Mouse (Mus musculus) intestine, embryonic 15.5 days (tissue): ENCODE measurements around the gene Vps51. TPM values are rescaled to one million over a fixed set of nuclear protein-coding genes. Genes with fewer than 3 reads are reported as not detected.
A peak's percentile ranks its signal among the peaks of the same experiment; 100 is the strongest.

Source experiments
- ATAC-seq: fragments of 200-750 bp; cut with Nextera tagmentation; 2 replicates; pipeline ENCODE4 v1.8.0; 2017; ENCODE audit warnings: moderate TSS enrichment, moderate library complexity
- H3K27ac ChIP-seq: fragments of 300-500 bp; sonication (generic); 2 replicates; pipeline ENCODE4 v1.5.1; 2015; ENCODE audit warnings: mild to moderate bottlenecking, inconsistent platforms
- H3K27me3 ChIP-seq: fragments of 300-500 bp; sonication (generic); replicated peaks from 2 replicates; pipeline ENCODE4 v1.6.1; 2015; ENCODE audit warnings: inconsistent platforms
- H3K36me3 ChIP-seq: fragments of 300-500 bp; sonication (generic); 2 replicates; pipeline ENCODE4 v1.6.1; 2015; ENCODE audit warnings: inconsistent platforms
- H3K4me1 ChIP-seq: fragments of 300-500 bp; sonication (generic); replicated peaks from 2 replicates; pipeline ENCODE4 v1.6.1; 2015; ENCODE audit warnings: inconsistent platforms
- H3K4me2 ChIP-seq: fragments of 300-500 bp; sonication (generic); replicated peaks from 2 replicates; pipeline ENCODE4 v1.6.1; 2015; ENCODE audit warnings: mild to moderate bottlenecking, inconsistent platforms
- H3K4me3 ChIP-seq: fragments of 300-500 bp; sonication (generic); replicated peaks from 2 replicates; pipeline ENCODE4 v1.5.1; 2015; ENCODE audit warnings: inconsistent platforms
- H3K9ac ChIP-seq: fragments of 300-500 bp; sonication (generic); 2 replicates; pipeline ENCODE4 v1.6.1; 2015; ENCODE audit warnings: inconsistent platforms
- H3K9me3 ChIP-seq: fragments of 300-500 bp; sonication (generic); 2 replicates; pipeline ENCODE4 v1.6.1; 2016; ENCODE audit warnings: inconsistent platforms
- WGBS: fragments of 180-500 bp; shearing (Covaris S2); methylation state at CpG from one replicate; pipeline ENCODE4 v1.1.7; 2015; 5-methylcytosine and 5-hydroxymethylcytosine counted together
- polyA plus RNA-seq: library from polyadenylated mRNA; unstranded; fragments of >200 nt; fragmentation: Nextera tagmentation; extraction: Ambion mirVana; gene quantifications from 2 replicates; pipeline ENCODE4 v1.2.1, GENCODE M21; 2015

Gene Vps51
- polyA plus RNA-seq, 1 experiment from 2014 or later: 61.2 TPM

DNA sequence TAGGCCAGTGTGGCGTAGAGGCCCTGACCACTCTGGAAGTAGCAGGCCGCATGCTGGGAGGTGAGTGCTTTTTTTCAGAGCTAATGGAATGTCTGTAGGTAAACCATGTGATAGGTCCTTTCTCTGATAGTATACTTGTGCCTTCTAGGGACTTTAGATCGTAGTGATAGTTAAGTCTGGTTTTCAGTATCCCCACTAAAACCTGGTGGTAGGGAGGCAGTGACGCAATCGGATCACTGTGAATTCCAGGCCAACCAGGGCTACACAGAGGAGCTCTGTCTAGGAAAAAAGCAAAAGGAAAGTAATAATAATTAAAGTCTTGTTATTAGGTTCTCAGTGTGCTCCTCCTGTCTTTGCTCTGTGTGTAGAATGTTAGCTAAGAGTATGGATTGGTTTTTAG is 18.5 kb downstream of the Vps51 start:
- Histone ChIP-seq H3K4me3 (peak overlapping the region; percentile 67), H3K36me3 (peaks cover 20% of the 10 kb centered on the region; the same call in 1 of the 2 replicates), H3K9ac (peak overlapping the region; percentile 77), H3K4me2 (peak overlapping the region; percentile 70), H3K27ac (peak overlapping the region; percentile 56), H3K9me3 (no peaks in the 10 kb centered on the region), H3K27me3 (no peaks in the 10 kb centered on the region), H3K4me1 (peaks cover 20% of the 10 kb centered on the region)
- no peak for ATAC-seq
- 32% methylated on average over 5 of the region's 5 CpGs for WGBS

DNA sequence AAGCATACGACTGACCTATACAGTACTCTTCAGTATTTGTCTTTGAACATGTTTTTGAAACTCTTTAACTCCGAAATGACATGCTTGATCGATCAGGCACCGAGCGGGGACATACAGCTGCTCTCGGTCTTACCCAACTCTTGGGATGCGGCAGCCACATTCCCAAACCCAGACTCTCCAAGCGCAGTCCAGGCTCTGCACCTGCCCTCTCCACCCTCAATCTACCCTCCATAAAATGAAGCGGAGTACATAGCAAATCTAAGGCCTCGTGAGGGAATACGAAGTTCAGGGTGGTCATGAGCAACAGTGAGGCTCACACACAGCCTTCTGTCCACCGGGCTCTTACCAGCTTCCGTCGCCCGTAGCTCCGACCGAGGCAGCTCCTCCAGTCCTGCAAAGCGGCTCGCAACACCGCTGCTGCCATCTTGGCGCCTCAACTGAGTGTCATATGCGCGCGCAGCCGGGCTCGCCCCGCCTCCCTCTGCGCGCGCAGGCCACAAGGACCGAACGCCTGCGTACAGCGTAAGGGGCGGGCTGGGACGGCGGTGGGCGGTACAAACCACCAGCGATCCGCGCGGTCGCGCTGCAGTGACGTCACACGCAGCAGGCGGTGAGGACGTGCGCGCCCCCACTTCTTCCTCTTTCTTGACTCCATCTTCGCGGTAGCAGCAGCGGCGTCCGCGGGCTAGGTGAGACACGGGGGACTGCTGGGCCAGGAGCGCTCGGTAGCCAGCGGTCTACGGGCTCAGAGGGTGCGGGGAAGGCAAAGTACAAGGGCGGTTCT is 19.5 kb downstream of the Vps51 start, which contains the start of the genes Mrpl49 and Fau:
Gene Mrpl49, minus strand, starts transcription at position 473 of the 784 bp plus-strand sequence.
Gene Fau, plus strand, starts transcription at position 532 of the 784 bp plus-strand sequence.
- peaks cover 19% of the 10 kb centered on the region for H3K4me1 ChIP-seq
- H3K4me3 ChIP-seq: peak within 1 kb of the TSS; percentile 67
- no peaks in the 10 kb centered on the region for H3K27me3 ChIP-seq
- WGBS: under 1% methylated on average over 63 of the region's 63 CpGs
- H3K4me2 ChIP-seq: peak within 1 kb of the TSS; percentile 70
- no peaks in the 10 kb centered on the region for H3K9me3 ChIP-seq
- H3K27ac ChIP-seq: peak within 1 kb of the TSS; percentile 56
- peaks cover 30% of the 10 kb centered on the region for H3K36me3 ChIP-seq
- peak; percentile 88 for ATAC-seq
- H3K9ac ChIP-seq: peak within 1 kb of the TSS; percentile 77

DNA sequence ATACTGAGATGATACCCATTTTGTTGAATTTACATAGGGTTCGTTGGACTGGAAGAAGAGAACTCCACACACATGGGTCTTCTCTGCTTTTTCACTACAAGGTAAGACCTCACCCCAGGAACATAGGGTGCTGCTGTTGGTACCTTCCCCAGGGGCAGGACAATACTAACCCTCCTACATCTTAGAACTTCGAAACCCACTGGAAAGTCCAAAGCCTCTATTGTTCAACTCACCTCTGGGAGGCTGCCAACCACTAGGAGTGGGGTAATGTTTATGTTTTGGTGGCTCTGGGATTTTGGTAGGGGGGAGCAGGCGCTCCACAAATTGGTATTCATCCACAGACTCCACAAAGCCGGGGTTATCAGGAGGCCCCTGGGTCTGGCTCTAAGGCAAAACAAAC is 20.3 kb downstream of the Vps51 start:
- no peaks in the 10 kb centered on the region for H3K27me3 ChIP-seq
- peaks cover 36% of the 10 kb centered on the region for H3K36me3 ChIP-seq
- no peaks in the 10 kb centered on the region for H3K9me3 ChIP-seq
- peak overlapping the region; percentile 70 for H3K4me2 ChIP-seq
- 45% methylated on average over 4 of the region's 4 CpGs for WGBS
- no peak for ATAC-seq
- H3K9ac ChIP-seq: peak overlapping the region; percentile 77
- H3K27ac ChIP-seq: no peak overlapping the region
- H3K4me3 ChIP-seq: peak overlapping the region; percentile 67
- H3K4me1 ChIP-seq: peaks cover 11% of the 10 kb centered on the region; the same call in 1 of the 2 replicates

DNA sequence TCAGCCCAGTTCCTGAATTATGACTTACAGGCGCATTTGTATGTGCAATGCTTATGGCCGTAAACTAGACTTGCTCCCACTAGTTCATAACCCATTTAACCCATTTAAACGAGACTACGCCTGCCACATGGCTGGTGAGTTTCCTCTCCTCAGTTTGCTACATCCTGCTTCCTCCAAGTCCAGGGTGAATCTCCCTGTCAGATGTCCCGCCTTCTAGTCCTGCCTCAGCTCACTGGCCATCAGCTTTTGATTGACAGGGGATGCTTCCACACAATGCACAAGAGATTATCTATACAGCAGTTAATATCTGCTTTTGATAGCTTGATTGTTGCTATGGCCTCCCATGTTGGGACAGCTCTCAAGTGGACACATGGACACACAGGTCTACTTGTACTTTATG is 22.7 kb downstream of the Vps51 start:
- Histone ChIP-seq H3K4me1 (peaks cover 11% of the 10 kb centered on the region; the same call in 1 of the 2 replicates), H3K9ac (no peak overlapping the region), H3K27me3 (no peaks in the 10 kb centered on the region), H3K36me3 (peaks cover 60% of the 10 kb centered on the region), H3K9me3 (no peaks in the 10 kb centered on the region), H3K27ac (no peak overlapping the region), H3K4me2 (no peak overlapping the region), H3K4me3 (no peak overlapping the region)
- ATAC-seq: no peak
- 73% methylated on average over 5 of the region's 5 CpGs for WGBS

DNA sequence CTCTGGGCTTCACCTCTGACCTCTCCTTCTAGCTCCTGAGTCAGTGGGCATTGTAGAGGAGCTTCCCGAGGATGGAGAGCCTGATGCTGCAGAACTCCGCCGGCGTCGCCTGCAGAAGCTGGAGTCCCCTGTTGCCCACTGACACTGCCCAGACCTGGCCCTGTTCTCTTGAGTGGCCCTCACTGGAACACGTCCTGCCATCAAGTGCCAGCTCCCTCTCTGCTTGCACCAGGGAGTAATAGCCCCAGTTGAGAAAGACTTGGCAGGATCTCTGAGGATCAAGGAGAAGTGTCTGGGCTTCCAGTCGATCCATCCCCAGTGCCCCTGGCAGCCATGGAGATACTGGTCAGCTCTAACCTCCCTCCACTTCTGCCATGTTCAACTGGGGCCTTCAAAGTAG is 24.5 kb downstream of the Vps51 start:
- Histone ChIP-seq H3K27ac (no peak overlapping the region), H3K4me1 (peaks cover 23% of the 10 kb centered on the region), H3K36me3 (peaks cover 68% of the 10 kb centered on the region), H3K9ac (no peak overlapping the region), H3K27me3 (no peaks in the 10 kb centered on the region), H3K4me2 (no peak overlapping the region), H3K4me3 (no peak overlapping the region), H3K9me3 (no peaks in the 10 kb centered on the region)
- ATAC-seq: no peak
- WGBS: 88% methylated on average over 7 of the region's 7 CpGs

DNA sequence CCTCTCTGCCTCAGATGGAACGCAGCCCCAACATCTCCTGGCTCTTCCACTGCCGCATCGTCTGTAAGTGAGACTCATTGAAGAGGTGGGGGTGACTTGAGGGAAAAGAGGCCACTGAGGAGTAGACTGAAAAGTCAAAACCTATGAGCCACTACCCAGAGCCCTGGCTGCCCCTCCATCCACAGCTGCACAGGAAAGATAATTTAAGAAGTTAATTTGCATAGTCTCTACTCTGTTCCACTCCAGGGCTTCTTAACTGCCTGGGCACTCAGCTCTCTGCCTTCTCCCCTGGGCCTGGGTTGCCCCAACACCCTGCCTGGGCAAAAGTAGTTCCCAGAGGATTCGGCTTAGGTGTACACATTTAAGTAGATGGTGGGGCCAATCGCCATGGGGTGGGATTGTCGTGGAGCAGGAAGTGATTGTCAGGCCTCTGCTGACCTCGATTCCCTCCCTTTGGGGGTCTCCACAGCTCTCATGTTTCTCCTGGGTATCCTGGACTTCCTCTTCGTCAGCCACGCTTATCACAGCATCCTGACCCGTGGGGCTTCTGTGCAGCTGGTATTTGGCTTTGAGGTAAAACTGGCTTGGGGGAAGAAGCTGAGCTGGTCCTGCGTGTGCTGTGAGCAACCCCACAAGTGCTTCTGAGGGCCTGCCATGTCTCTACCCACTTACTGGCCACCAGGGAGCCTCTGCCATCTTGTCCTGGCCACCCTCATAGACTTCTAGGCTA is 28.2 kb downstream of the Vps51 start:
- no peak for ATAC-seq
- Histone ChIP-seq H3K4me2 (peak overlapping the region; percentile 89; the same call in 1 of the 2 replicates), H3K36me3 (peaks cover 54% of the 10 kb centered on the region), H3K27ac (no peak overlapping the region), H3K27me3 (no peaks in the 10 kb centered on the region), H3K4me1 (peaks cover 20% of the 10 kb centered on the region), H3K4me3 (no peak overlapping the region), H3K9ac (no peak overlapping the region), H3K9me3 (no peaks in the 10 kb centered on the region)
- 90% methylated on average over 11 of the region's 11 CpGs for WGBS

DNA sequence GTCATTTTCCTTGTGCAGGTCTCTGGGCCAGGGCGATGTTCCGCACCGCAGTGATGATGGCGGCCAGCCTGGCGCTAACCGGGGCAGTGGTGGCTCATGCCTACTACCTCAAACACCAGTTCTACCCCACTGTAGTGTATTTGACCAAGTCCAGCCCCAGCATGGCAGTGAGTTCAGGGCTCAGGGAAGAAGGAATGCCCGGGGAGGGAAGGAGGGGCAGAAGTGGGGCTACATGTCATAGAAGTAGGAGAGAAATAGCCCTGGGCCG is 29.2 kb downstream of the Vps51 start:
- peaks cover 44% of the 10 kb centered on the region for H3K36me3 ChIP-seq
- no peaks in the 10 kb centered on the region for H3K9me3 ChIP-seq
- no peak overlapping the region for H3K27ac ChIP-seq
- H3K4me1 ChIP-seq: peaks cover 17% of the 10 kb centered on the region
- 84% methylated on average over 8 of the region's 8 CpGs for WGBS
- H3K9ac ChIP-seq: peak overlapping the region; percentile 79
- ATAC-seq: no peak
- H3K27me3 ChIP-seq: no peaks in the 10 kb centered on the region
- peak overlapping the region; percentile 89 for H3K4me2 ChIP-seq
- H3K4me3 ChIP-seq: peak overlapping the region; percentile 83

DNA sequence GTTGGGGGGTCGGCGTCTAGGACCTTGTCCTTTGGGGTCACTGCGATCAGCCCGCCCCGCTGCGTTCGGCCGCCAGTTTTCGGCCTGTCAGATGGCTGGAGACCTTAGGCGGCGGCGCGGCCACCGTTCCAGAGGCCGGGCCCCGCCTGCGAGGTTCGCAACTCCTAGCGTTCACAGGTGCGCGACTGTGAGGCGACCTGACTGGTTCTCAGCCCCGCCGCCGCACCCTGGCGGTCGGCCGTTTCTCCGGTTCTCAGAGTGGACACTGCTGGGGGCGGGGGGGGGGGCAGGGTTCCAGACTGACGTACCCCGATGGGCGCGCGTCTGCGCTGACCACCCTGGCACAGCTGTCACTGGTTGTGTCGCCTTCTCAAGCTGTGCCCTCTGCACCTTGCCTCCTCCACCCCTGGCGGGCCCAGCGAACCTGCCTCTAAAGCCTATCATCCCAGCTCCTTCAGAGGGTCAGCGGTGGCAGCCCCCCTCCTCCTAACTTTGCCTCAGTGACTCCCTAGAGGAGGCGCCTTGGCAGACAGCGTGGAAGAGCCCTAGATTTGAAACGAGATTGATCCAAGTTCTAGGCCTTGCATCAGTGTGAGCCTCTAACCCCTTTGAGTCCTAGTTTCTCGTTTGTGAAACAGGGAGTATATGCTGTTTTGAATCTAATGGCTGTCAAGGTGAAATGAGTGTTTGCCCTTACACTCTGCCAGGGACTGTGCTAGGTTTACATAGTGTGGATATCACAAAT is 29.7 kb downstream of the Vps51 start:
- WGBS: 1% methylated on average over 44 of the region's 44 CpGs

DNA sequence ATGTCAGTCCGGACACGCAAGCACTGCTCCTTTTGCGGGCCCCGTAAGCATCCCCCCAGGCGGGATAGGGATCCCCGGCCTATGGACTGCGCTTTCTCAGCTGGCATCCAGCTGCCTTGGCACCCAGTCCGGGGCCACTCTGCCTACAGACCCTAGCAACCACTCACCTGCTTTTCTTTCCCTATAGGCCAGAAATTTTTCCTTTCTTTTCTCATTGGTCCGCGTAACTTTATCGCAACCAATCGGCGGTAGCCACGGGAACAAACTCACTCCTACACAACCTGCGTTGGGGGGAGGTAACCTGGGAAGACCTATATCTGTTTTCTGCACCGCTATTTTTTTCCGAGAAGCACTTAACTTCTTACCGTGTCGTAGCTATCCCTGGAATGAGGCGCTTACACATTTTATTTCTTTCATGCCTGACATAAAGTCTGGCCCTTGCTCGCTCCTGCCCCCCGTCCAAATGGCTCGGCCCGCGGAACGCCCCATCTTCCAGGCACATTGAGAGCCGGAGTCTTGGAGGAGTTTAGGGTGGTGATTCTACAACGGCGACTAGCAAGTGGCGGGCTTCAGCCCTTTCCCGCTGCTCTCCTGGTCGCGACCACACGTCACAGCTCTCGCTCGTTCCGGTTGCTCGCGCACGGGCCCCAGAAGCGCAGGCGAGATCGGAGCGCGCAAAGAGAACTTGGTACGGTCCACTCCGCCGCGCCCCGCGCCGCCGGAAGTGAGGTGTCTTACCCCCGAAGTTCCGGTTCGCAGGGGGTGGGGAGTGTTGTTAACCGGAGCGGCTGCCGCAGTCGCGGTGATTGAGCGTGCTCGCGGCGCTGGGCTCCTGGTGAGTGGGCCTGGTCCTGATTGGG is 30.5 kb downstream of the Vps51 start, which contains the start of gene Syvn1:
Gene Syvn1, plus strand, starts transcription at position 283 of the 860 bp plus-strand sequence.
- Histone ChIP-seq H3K4me2 (peak within 1 kb of the TSS; percentile 89), H3K4me1 (peaks cover 17% of the 10 kb centered on the region), H3K9ac (peak within 1 kb of the TSS; percentile 79), H3K27me3 (no peaks in the 10 kb centered on the region), H3K4me3 (peak within 1 kb of the TSS; percentile 83), H3K36me3 (peaks cover 33% of the 10 kb centered on the region), H3K27ac (peak within 1 kb of the TSS; percentile 98), H3K9me3 (no peaks in the 10 kb centered on the region)
- WGBS: under 1% methylated on average over 65 of the region's 65 CpGs
- ATAC-seq: peak; percentile 95

More for the DNA sequence above, 29.7 kb downstream of the Vps51 start:
- peak; percentile 37 for ATAC-seq
- Histone ChIP-seq H3K4me1 (peaks cover 17% of the 10 kb centered on the region), H3K9me3 (no peaks in the 10 kb centered on the region), H3K9ac (peak overlapping the region; percentile 79), H3K4me3 (peak overlapping the region; percentile 83), H3K4me2 (peak overlapping the region; percentile 89), H3K27ac (peak overlapping the region; percentile 98), H3K27me3 (no peaks in the 10 kb centered on the region), H3K36me3 (peaks cover 40% of the 10 kb centered on the region)

DNA sequence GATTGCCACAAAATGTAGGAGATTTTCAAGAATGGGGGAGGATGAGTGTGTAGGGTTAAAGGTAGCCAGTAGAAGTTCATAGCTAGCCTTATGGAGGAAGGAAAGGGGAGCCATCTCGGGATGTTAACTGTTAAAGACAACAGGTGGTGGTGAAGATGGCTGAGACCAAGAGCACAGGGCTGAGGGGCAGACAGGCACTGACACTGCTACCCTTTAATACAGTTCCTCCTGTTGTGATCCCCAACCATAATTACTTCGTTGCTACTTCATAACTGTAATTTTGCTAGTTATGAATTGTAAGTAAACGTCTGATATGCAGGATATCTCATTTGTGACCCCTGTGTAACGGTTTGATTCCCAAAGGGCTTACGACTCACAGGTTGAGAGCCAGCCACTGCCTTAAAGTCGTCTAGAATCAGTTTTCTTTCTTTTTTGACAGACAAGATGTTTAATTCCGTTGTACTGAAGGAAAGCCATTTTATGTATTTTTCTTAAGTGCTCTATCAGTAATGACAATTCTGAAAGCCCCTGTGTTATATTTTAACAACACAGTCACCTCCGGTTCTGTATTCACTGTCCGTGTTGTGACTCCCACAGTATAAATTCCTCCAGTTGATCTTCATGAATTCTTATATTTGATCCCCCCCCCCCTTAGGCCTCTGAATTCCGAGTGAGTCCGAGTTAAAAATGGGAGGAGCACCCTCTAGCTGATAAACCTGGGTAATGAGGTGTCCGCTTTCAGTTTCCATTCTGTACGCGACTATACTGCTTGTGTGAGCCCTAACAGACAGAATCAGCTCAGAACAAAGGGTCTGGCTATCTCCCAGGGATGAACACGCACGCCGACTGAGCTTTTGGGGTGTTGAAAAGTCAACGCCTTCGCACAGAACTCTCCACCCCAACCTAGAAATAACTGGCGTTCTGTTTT is 31.4 kb downstream of the Vps51 start:
- ATAC-seq: peak; percentile 50

More for the DNA sequence above, 31.4 kb downstream of the Vps51 start:
- Histone ChIP-seq H3K9me3 (no peaks in the 10 kb centered on the region), H3K36me3 (peaks cover 24% of the 10 kb centered on the region), H3K4me1 (peaks cover 17% of the 10 kb centered on the region), H3K27ac (peak overlapping the region; percentile 98), H3K4me2 (peak overlapping the region; percentile 89), H3K9ac (peak overlapping the region; percentile 79), H3K4me3 (peak overlapping the region; percentile 83), H3K27me3 (no peaks in the 10 kb centered on the region)
- WGBS: 15% methylated on average over 20 of the region's 20 CpGs
